Mouse (Mus musculus) forebrain, embryonic 16.5 days (tissue): ENCODE results near the gene Atg7. TPM values are rescaled to one million over a fixed set of nuclear protein-coding genes. Genes with fewer than 3 reads are reported as not detected.

Experiments used
- ATAC-seq: fragments of 200-750 bp; cut with Nextera tagmentation; 2 replicates; pipeline ENCODE4 v1.8.0; 2017; ENCODE audit warnings: mild to moderate bottlenecking, moderate library complexity
- H3K27ac ChIP-seq: fragments of 300-500 bp; sonication (generic); 2 replicates; pipeline ENCODE4 v1.5.1; 2014; ENCODE audit warnings: low read length, control low read depth
- H3K27me3 ChIP-seq: fragments of 300-500 bp; sonication (generic); replicated peaks from 2 replicates; pipeline ENCODE4 v1.6.1; 2014; ENCODE audit warnings: low read length; ENCODE audit not compliant: control insufficient read depth, insufficient read depth
- H3K36me3 ChIP-seq: fragments of 300-500 bp; sonication (generic); 2 replicates; pipeline ENCODE4 v1.6.1; 2014; ENCODE audit not compliant: control insufficient read depth, insufficient read depth
- H3K4me1 ChIP-seq: fragments of 300-500 bp; sonication (generic); replicated peaks from 2 replicates; pipeline ENCODE4 v1.6.1; 2014; ENCODE audit warnings: low read length; ENCODE audit not compliant: control insufficient read depth, insufficient read depth
- H3K4me2 ChIP-seq: fragments of 300-500 bp; sonication (generic); 2 replicates; pipeline ENCODE4 v1.6.1; 2014; ENCODE audit warnings: mild to moderate bottlenecking, low read length, control low read depth
- H3K4me3 ChIP-seq: fragments of 300-500 bp; sonication (generic); replicated peaks from 2 replicates; pipeline ENCODE4 v1.5.1; 2014; ENCODE audit warnings: mild to moderate bottlenecking, low read length, control low read depth
- H3K9ac ChIP-seq: fragments of 300-500 bp; sonication (generic); replicated peaks from 2 replicates; pipeline ENCODE4 v1.6.1; 2014; ENCODE audit warnings: low read depth, low read length, control low read depth
- H3K9me3 ChIP-seq: fragments of 300-500 bp; sonication (generic); 2 replicates; pipeline ENCODE4 v1.6.1; 2016; ENCODE audit warnings: low read length; ENCODE audit not compliant: control insufficient read depth
- WGBS: fragments of 180-500 bp; shearing (Covaris S2); extraction: QIAGEN DNeasy Blood & Tissue Kit; methylation state at CpG from one replicate; pipeline ENCODE4 v1.1.7; 2014; 5-methylcytosine and 5-hydroxymethylcytosine counted together
- polyA plus RNA-seq: library from polyadenylated mRNA; unstranded; fragments of >200 nt; fragmentation: Nextera tagmentation; extraction: Ambion mirVana; gene quantifications from 2 replicates; pipeline ENCODE4 v1.2.1, GENCODE M21; 2015

The Atg7 gene
- polyA plus RNA-seq, 1 experiment from 2014 or later: 23.2 TPM

- Histone ChIP-seq H3K36me3 (no peaks in the 10 kb centered on the region), H3K9me3 (no peaks in the 10 kb centered on the region), H3K9ac (no peak overlapping the region), H3K27ac (no peak overlapping the region), H3K4me2 (no peak overlapping the region), H3K4me3 (no peak overlapping the region), H3K27me3 (no peaks in the 10 kb centered on the region), H3K4me1 (peaks cover 10% of the 10 kb centered on the region)
- ATAC-seq: no peak
- WGBS: 75% methylated on average over 7 of the region's 7 CpGs
Observed at GRCm38 (mm10) chr6:114782486-114782885, 139.6 kb downstream of the Atg7 start.

DNA sequence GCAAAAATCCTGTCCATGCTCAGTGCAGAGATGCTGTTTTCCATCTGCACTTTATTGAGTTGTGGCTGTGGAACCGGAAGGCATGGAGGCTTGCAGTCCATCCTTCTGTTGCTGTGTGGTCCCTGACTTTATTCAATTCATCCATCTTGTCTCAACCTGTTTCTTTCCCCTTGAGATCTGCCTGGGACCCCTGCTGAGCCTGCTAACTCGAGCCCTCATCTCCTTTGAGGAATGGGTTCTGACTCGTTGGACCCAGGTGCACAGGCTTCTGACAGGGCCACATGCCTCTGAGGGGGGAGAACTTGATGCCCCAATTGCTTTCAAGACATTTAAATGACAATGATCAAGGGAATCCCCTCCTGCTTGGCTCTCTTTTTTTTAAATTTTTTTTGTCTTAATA is 143.6 kb downstream of the Atg7 start:
- Histone ChIP-seq H3K4me2 (no peak overlapping the region), H3K27ac (no peak overlapping the region), H3K4me3 (no peak overlapping the region), H3K4me1 (peaks cover 9% of the 10 kb centered on the region), H3K36me3 (no peaks in the 10 kb centered on the region), H3K9me3 (no peaks in the 10 kb centered on the region), H3K9ac (no peak overlapping the region), H3K27me3 (no peaks in the 10 kb centered on the region)
- ATAC-seq: no peak
- WGBS: 34% methylated on average over 3 of the region's 3 CpGs

DNA sequence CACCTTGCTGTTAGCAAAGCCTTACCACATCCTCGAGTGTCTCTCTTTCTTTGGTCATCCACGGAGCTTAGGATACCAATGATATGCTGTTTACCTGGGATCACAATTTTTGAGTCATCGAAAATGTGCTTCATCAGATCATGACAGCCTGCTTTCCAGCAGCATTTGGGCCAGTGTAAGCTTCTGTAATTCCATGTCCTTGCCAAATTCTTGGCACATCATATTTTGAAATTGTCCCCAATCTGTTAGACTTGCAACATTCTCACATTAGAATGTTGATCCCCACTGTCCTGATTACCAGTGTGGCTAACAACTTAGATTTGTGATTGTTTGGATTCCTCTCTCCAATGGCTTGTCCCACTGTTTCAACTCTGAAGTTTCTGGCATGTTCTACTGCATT is 144.7 kb downstream of the Atg7 start:
- no peak for ATAC-seq
- WGBS: 82% methylated on average over 3 of the region's 3 CpGs
- no peaks in the 10 kb centered on the region for H3K9me3 ChIP-seq
- no peaks in the 10 kb centered on the region for H3K4me1 ChIP-seq
- H3K27me3 ChIP-seq: no peaks in the 10 kb centered on the region
- no peak overlapping the region for H3K4me3 ChIP-seq
- H3K9ac ChIP-seq: no peak overlapping the region
- no peaks in the 10 kb centered on the region for H3K36me3 ChIP-seq
- no peak overlapping the region for H3K4me2 ChIP-seq
- H3K27ac ChIP-seq: no peak overlapping the region

DNA sequence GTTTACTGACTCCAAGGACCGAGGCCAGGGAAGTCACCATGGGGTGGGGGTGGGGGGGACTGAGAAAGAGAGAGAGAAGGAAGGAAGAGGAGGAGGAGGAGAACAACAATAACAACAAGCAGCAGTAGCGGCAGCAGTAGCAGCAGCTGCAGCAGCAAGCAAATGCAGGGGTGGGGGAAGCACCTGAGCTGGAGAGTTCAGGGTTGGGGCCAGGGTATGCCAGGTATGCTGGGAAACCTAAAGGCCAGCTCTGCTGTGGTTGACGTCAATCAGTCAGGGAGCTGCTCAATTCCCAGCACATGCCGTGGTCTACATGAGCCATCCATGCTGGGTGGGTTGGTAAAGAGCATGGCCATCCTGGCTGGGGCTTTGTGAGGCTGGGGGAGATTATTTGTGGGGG is 145.8 kb downstream of the Atg7 start:
- ATAC-seq: no peak

GRCm38 (mm10) chr6:114790084-114790483 is 147.2 kb downstream of the Atg7 start:
- 83% methylated on average over 2 of the region's 2 CpGs for WGBS
- H3K9ac ChIP-seq: no peak overlapping the region
- no peak for ATAC-seq

More for the DNA sequence above, 145.8 kb downstream of the Atg7 start:
- no peak overlapping the region for H3K4me3 ChIP-seq
- no peak overlapping the region for H3K9ac ChIP-seq
- no peaks in the 10 kb centered on the region for H3K36me3 ChIP-seq
- no peaks in the 10 kb centered on the region for H3K27me3 ChIP-seq
- H3K4me2 ChIP-seq: no peak overlapping the region
- no peaks in the 10 kb centered on the region for H3K4me1 ChIP-seq
- no peaks in the 10 kb centered on the region for H3K9me3 ChIP-seq
- WGBS: 79% methylated on average over 4 of the region's 4 CpGs
- no peak overlapping the region for H3K27ac ChIP-seq

DNA sequence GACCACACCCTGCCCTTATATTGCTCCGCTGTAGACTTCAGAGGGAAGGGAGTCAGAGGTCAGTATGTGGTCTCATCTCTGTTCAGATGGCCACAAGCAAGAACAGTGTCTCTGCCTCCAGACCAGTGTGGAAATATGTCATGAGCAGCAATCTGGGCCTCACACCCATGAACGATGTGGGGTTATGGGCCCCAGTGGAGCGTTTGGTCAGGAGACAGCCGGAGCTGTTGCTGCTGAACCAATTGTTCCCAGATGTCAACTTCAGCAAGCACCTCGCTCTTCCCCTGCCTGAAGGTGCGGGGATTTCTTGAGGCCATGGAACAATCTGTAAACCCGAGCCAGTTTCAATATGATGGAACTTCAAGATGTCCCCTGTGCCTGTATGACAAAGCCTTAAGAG is 148.0 kb downstream of the Atg7 start:
- Histone ChIP-seq H3K9ac (no peak overlapping the region), H3K4me3 (no peak overlapping the region), H3K27me3 (no peaks in the 10 kb centered on the region), H3K27ac (no peak overlapping the region), H3K9me3 (no peaks in the 10 kb centered on the region), H3K36me3 (no peaks in the 10 kb centered on the region), H3K4me1 (no peaks in the 10 kb centered on the region), H3K4me2 (no peak overlapping the region)
- no peak for ATAC-seq
- 92% methylated on average over 7 of the region's 7 CpGs for WGBS

More at GRCm38 (mm10) chr6:114790084-114790483, 147.2 kb downstream of the Atg7 start:
- Histone ChIP-seq H3K4me1 (no peaks in the 10 kb centered on the region), H3K4me2 (no peak overlapping the region), H3K27ac (no peak overlapping the region), H3K36me3 (no peaks in the 10 kb centered on the region), H3K4me3 (no peak overlapping the region), H3K9me3 (no peaks in the 10 kb centered on the region), H3K27me3 (no peaks in the 10 kb centered on the region)

- H3K27me3 ChIP-seq: no peaks in the 10 kb centered on the region
- no peak overlapping the region for H3K27ac ChIP-seq
- 92% methylated on average over 4 of the region's 4 CpGs for WGBS
- no peak overlapping the region for H3K4me2 ChIP-seq
- H3K9me3 ChIP-seq: no peaks in the 10 kb centered on the region
- H3K4me3 ChIP-seq: no peak overlapping the region
- no peak overlapping the region for H3K9ac ChIP-seq
- no peak for ATAC-seq
- H3K36me3 ChIP-seq: no peaks in the 10 kb centered on the region
- no peaks in the 10 kb centered on the region for H3K4me1 ChIP-seq
Observed at GRCm38 (mm10) chr6:114791846-114792245, 148.9 kb downstream of the Atg7 start.

DNA sequence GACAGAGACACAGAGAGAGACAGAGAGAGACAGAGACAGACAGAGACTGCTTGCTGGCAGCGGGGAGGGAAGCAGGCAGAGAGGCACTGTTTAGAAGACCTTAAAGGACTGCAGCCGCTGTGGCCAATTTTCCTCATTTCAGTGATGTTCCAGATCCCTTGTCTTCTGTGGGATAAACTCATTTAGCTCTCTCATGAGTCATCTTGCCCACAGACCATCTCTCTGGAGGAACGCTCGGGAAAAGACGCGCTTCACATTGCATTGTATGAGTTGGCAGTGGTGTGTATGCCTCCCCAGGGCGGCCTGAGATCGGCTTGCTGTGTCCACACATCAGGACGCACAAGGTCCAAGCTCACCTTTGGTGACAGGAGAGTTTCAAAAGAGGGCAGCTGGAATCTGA is 151.8 kb downstream of the Atg7 start:
- Histone ChIP-seq H3K9ac (no peak overlapping the region), H3K9me3 (no peaks in the 10 kb centered on the region), H3K27me3 (no peaks in the 10 kb centered on the region), H3K4me1 (no peaks in the 10 kb centered on the region; the same call in 1 of the 2 replicates), H3K4me2 (no peak overlapping the region), H3K27ac (no peak overlapping the region), H3K4me3 (no peak overlapping the region), H3K36me3 (no peaks in the 10 kb centered on the region)
- no peak for ATAC-seq
- WGBS: 96% methylated on average over 9 of the region's 9 CpGs

DNA sequence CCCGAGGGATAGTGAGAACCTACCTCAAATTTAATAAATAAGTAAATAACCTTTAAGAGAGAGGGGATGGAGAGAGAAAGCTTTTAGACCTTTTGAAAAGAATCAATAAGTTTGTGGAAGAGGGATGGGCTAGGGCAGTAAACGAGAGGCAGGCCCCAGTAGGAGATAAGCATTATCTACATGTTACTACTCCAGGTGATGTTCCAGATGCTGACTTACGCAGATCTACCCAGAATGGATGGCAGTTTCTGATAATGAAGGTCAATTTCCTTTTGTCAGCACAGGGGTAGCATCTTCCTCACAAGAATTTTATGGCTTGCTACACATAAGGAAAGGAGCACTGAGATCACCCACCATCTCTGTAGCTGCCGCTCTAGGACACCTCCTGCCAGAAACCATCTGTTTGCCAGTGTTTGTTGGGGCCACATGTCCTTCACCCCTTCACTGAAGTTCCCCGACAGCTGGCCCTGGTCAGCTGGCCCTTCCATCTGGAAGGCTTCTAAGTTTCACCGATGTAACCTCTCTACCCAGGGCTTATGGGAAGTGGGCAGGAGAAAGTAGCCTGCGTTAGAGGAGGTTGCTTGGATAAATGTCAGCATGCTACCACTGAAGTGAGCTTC is 152.9 kb downstream of the Atg7 start:
- H3K9me3 ChIP-seq: no peaks in the 10 kb centered on the region
- H3K27ac ChIP-seq: no peak overlapping the region
- H3K4me3 ChIP-seq: no peak overlapping the region
- WGBS: 90% methylated on average over 7 of the region's 7 CpGs
- no peaks in the 10 kb centered on the region for H3K36me3 ChIP-seq
- no peak overlapping the region for H3K9ac ChIP-seq
- no peak overlapping the region for H3K4me2 ChIP-seq
- ATAC-seq: no peak
- H3K27me3 ChIP-seq: no peaks in the 10 kb centered on the region
- H3K4me1 ChIP-seq: no peaks in the 10 kb centered on the region; the same call in 1 of the 2 replicates

DNA sequence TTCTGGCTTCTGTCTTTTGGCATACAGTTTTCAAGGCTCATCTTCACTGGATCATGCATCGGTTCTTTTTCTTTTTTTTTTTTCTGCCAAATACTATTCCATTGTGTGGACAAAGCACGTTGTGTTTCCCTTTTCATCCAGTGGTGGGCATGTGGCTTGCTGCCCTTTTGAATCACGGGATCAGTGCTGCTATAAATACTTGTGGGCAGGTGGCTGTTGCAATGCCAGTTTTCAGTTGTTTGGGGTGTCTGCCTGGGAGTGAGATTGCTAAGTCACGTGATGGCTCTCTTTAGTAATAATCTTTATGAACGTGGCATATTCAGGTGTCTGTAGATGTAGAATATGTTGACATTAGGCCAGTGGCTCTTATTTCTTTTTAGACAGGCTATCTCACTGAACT is 155.0 kb downstream of the Atg7 start:
- Histone ChIP-seq H3K9me3 (no peaks in the 10 kb centered on the region), H3K27ac (no peak overlapping the region), H3K4me1 (no peaks in the 10 kb centered on the region; the same call in 1 of the 2 replicates), H3K27me3 (no peaks in the 10 kb centered on the region), H3K4me3 (no peak overlapping the region), H3K4me2 (no peak overlapping the region), H3K36me3 (no peaks in the 10 kb centered on the region), H3K9ac (no peak overlapping the region)
- no peak for ATAC-seq
- WGBS: 68% methylated on average over 5 of the region's 5 CpGs
